ENCODE assay signal across 24 mouse cellular contexts in the genomic region with DNA sequence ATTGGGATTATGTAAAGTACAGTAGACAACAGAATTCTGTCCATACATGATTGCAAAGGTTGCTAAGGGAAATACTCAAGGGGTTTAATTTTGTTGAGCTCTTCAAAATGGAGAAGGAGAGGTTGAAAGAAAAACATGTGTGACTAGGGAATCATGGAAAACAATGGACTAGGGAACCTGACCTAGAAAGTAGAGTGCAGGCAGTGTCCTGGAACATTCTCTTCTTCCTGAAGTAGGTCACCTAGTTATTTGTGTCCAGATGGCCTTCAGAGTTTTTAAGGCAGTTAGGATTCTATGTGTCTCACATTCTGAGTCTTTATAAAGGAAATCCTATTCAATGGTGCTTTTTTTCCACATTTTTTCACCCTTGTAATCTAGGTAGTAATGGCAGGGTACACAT.
"Had no signal": no experiment of that assay in that cellular context is flagged by ENCODE, and none has a peak within 500 bp of the region (broad histone marks: within the 10 kb centered on the region; RNA-seq: fewer than 3 reads in every experiment).

No protein-coding gene starts in this region.

- ATAC-seq: hindbrain, postnatal 0 days; intestine, embryonic 16.5 days had no signal

- H3K9me3 ChIP-seq: heart, embryonic 10.5 days; heart, embryonic 12.5 days; hindbrain, embryonic 13.5 days; hindbrain, embryonic 15.5 days; limb, embryonic 10.5 days; limb, embryonic 12.5 days; liver, embryonic 13.5 days had no signal

- H3K4me3 ChIP-seq: gastrocnemius, adult 2 months; heart, embryonic 10.5 days; heart, embryonic 12.5 days; hindbrain, embryonic 13.5 days; hindbrain, embryonic 15.5 days; layer of hippocampus, adult 2 months; left cerebral cortex, adult 2 months; limb, embryonic 10.5 days; limb, embryonic 12.5 days; liver, embryonic 13.5 days had no signal

- DNase-seq: gastrocnemius, adult 2 months; gastrocnemius, postnatal 10 days; gastrocnemius, postnatal 25 days; heart, adult 18-20 months; heart, postnatal 10 days; heart, postnatal 4 days; kidney, adult 11 months; kidney, adult 2 months; kidney, adult 9 months; kidney, postnatal 10 days; kidney, postnatal 25 days; kidney, postnatal 4 days; liver, embryonic 13.5 days had no signal

- H3K27ac ChIP-seq: gastrocnemius, adult 2 months; heart, embryonic 10.5 days; hindbrain, embryonic 13.5 days; hindbrain, embryonic 15.5 days; hindbrain, postnatal 0 days; layer of hippocampus, adult 2 months; left cerebral cortex, adult 2 months; limb, embryonic 10.5 days; limb, embryonic 12.5 days; liver, embryonic 13.5 days had no signal

- H3K9ac ChIP-seq: heart, embryonic 12.5 days; hindbrain, embryonic 13.5 days; hindbrain, embryonic 15.5 days; limb, embryonic 12.5 days; liver, embryonic 13.5 days had no signal

- H3K27me3 ChIP-seq: heart, embryonic 12.5 days; hindbrain, embryonic 13.5 days; hindbrain, embryonic 15.5 days; limb, embryonic 12.5 days; liver, embryonic 13.5 days had no signal

- H3K4me2 ChIP-seq: heart, embryonic 12.5 days; hindbrain, embryonic 13.5 days; hindbrain, embryonic 15.5 days; limb, embryonic 12.5 days; liver, embryonic 11.5 days; liver, embryonic 13.5 days had no signal

- H3K4me1 ChIP-seq: heart, embryonic 10.5 days; heart, embryonic 12.5 days; hindbrain, embryonic 13.5 days; hindbrain, embryonic 15.5 days; limb, embryonic 10.5 days; limb, embryonic 12.5 days; liver, embryonic 13.5 days had no signal

- H3K36me3 ChIP-seq: heart, embryonic 10.5 days; heart, embryonic 12.5 days; hindbrain, embryonic 13.5 days; hindbrain, embryonic 15.5 days; limb, embryonic 10.5 days; limb, embryonic 12.5 days; liver, embryonic 13.5 days had no signal
